Comparison of ENCODE assay signal across 13 mouse cellular contexts in the genomic region with DNA sequence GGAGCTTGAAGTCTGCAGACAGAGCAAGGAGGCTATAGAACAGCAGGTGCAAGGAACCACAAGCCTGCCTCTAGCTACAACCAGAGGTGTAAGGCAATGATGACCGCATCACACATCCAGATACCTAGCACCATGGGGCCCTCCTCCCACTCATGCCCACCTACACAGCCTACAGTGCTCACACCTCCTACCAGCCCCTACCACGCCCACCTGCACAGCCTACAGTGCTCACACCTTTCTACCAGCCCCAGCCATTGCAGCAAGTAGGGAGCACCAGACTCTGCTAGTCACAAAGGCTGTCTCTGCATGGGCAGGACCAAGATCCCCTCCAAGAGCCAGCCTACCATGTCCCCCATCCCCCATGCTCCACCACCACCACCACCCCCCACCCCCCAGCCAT. TPM values are rescaled to one million over a fixed set of nuclear protein-coding genes. Genes with fewer than 3 reads are reported as not detected.
DNase-seq lines count a peak whose midpoint lies in the region; ATAC-seq and TF ChIP-seq lines count a peak whose summit lies in the region.
"Had no signal": no experiment of that assay in that cellular context is flagged by ENCODE, and none has a peak within 500 bp of the region (broad histone marks: within the 10 kb centered on the region; RNA-seq: fewer than 3 reads in every experiment).

No protein-coding gene starts in this region.

- WGBS in heart, postnatal 0 days, result 97% methylated on average over 2 of the region's 2 CpGs
- WGBS in midbrain, embryonic 13.5 days, result 91% methylated on average over 2 of the region's 2 CpGs

- no peak for TF ChIP-seq EP300 in heart, postnatal 0 days (IDR thresholded peaks at IDR 0.05; ENCODE audit: low read depth)

- no peaks in the 10 kb centered on the region for H3K9me3 ChIP-seq in heart, postnatal 0 days (replicated peaks; ENCODE audit: control insufficient read depth, low read length)
- H3K9me3 ChIP-seq in midbrain, embryonic 13.5 days, result no peaks in the 10 kb centered on the region
- H3K9me3 ChIP-seq: liver, embryonic 13.5 days had no signal

- H3K27ac ChIP-seq in heart, postnatal 0 days (ENCODE audit: low read depth), result no peak overlapping the region
- H3K27ac ChIP-seq in bone marrow macrophage, adult 2 months (ENCODE audit: insufficient read depth, low read depth, low read length), result no peak overlapping the region
- no peak overlapping the region for H3K27ac ChIP-seq in midbrain, embryonic 13.5 days
- H3K27ac ChIP-seq: liver, embryonic 13.5 days had no signal

- no peak overlapping the region for H3K4me3 ChIP-seq in heart, postnatal 0 days (ENCODE audit: low read depth, low read length)
- H3K4me3 ChIP-seq in bone marrow macrophage, adult 2 months (ENCODE audit: insufficient read depth, low read length), result peak overlapping the region; percentile 45
- no peak overlapping the region for H3K4me3 ChIP-seq in midbrain, embryonic 13.5 days (replicated peaks)
- H3K4me3 ChIP-seq: erythroblast, embryonic 14.5 days; liver, embryonic 13.5 days had no signal

- TF ChIP-seq POLR2A in bone marrow macrophage, adult 2 months (IDR thresholded peaks at IDR 0.05; ENCODE audit: borderline replicate concordance, low read depth, low read length), result no peak

- H3K27me3 ChIP-seq in heart, postnatal 0 days (ENCODE audit: control insufficient read depth, insufficient read depth, low read length), result no peaks in the 10 kb centered on the region
- H3K27me3 ChIP-seq in midbrain, embryonic 13.5 days, result peaks cover 22% of the 10 kb centered on the region

- peaks cover 4% of the 10 kb centered on the region; the same call in 1 of the 2 replicates for H3K4me1 ChIP-seq in heart, postnatal 0 days (ENCODE audit: control insufficient read depth, insufficient read depth)
- H3K4me1 ChIP-seq in bone marrow macrophage, adult 2 months (ENCODE audit: control insufficient read depth, insufficient read depth, low read length), result peaks cover 26% of the 10 kb centered on the region
- H3K4me1 ChIP-seq in midbrain, embryonic 13.5 days (replicated peaks), result peaks cover 43% of the 10 kb centered on the region

- H3K9ac ChIP-seq in heart, postnatal 0 days (replicated peaks; ENCODE audit: low read depth, low read length), result no peak overlapping the region
- no peak overlapping the region for H3K9ac ChIP-seq in midbrain, embryonic 13.5 days (replicated peaks)
- H3K9ac ChIP-seq: liver, embryonic 13.5 days had no signal

- H3K36me3 ChIP-seq in heart, postnatal 0 days (replicated peaks; ENCODE audit: control insufficient read depth, insufficient read depth, low read length), result 0 out of 2 replicates have a peak, but pooled peaks cover 3% of the 10 kb centered on the region
- H3K36me3 ChIP-seq in midbrain, embryonic 13.5 days, result no peaks in the 10 kb centered on the region
- H3K36me3 ChIP-seq: liver, embryonic 13.5 days had no signal

- peak overlapping the region; percentile 90; the same call in 1 of the 2 replicates for H3K4me2 ChIP-seq in heart, postnatal 0 days (ENCODE audit: low read depth, low read length)
- peak overlapping the region; percentile 98; the same call in 1 of the 2 replicates for H3K4me2 ChIP-seq in midbrain, embryonic 13.5 days (replicated peaks)

- DNase-seq in cerebellum, adult 9-11 months, result peak; percentile 62
- no peak for DNase-seq in cerebellum, adult 8-10 months
- DNase-seq in heart, postnatal 0 days (ENCODE audit: low spot score), result no peak
- DNase-seq in heart, adult 9 months (ENCODE audit: low spot score in 2 of 2), result no peak
- no peak for DNase-seq in thymus, postnatal 4 days
- DNase-seq: adrenal gland, postnatal 10 days; kidney, adult 2 months; liver, embryonic 13.5 days; lung, postnatal 14 days had no signal

- ATAC-seq in heart, postnatal 0 days (ENCODE audit: insufficient read depth, low read depth), result no peak
- no peak for ATAC-seq in midbrain, embryonic 13.5 days
- no peak for ATAC-seq in inflammation-experienced regulatory T-cells, adult 6 months

- no peak for TF ChIP-seq CTCF in heart, postnatal 0 days (IDR thresholded peaks at IDR 0.05; ENCODE audit: low read depth)
- TF ChIP-seq CTCF in bone marrow macrophage, adult 2 months (IDR thresholded peaks at IDR 0.05; ENCODE audit: low read depth, low read length), result no peak

RNA-seq across cellular contexts. Expression of gene Man1c1, which starts 3.2 kb away (rescaled TPM):
- total RNA-seq in heart, postnatal 0 days (2014; rRNA removed; ENCODE audit: low replicate concordance), result 14.8 and 21.2 TPM in 2 replicates
- polyA plus RNA-seq in heart, postnatal 0 days (2015; fragmentation: Nextera tagmentation; extraction: Ambion mirVana), result 3.8 TPM in 2 replicates
- 87.4 and 93.7 TPM in 2 replicates for polyA plus RNA-seq in bone marrow macrophage, adult 2 months (2012; ENCODE audit: insufficient read depth, insufficient read length, missing spikeins)
- 1.9 and 2.4 TPM in 2 replicates for polyA plus RNA-seq in midbrain, embryonic 13.5 days (2015; fragmentation: Nextera tagmentation; extraction: Ambion mirVana)
- 1 to 10 TPM in 2 of 3 experiments, under 1 TPM in 1; 0.90 to 1.9 (median 1.1) TPM for polyA plus RNA-seq in inflammation-experienced regulatory T-cells, adult 6 months (2017; shearing (Covaris generic))

Comparison
In these comparisons a context has a peak if more than half of its experiments do, and no peak if none do; other contexts are left out.
1. RNA of gene Man1c1, which starts 3.2 kb away (polyA plus RNA-seq): 87.4 to 93.7 TPM in bone marrow macrophage, adult 2 months; 3.8 TPM in heart, postnatal 0 days, 1.9 to 2.4 TPM in midbrain, embryonic 13.5 days and 0.90 to 1.9 TPM in inflammation-experienced regulatory T-cells, adult 6 months; every median in the first group is over 10 times any median in the second.